Mouse (Mus musculus): ENCODE results near the gene Pcp4l1. TPM values are rescaled to one million over a fixed set of nuclear protein-coding genes. Genes with fewer than 3 reads are reported as not detected.

Gene Pcp4l1
- total RNA-seq, 2 experiments from 2014 or later = 36.1 to 133 TPM

- DNase-seq (ENCODE audit: low spot score) = peak; percentile 96
These were observed 26.4 kb upstream of the Pcp4l1 start, which contains the start of gene Tomm40l for GRCm38 (mm10) chr1:171222238-171223155. Gene Tomm40l, minus strand, starts transcription at chr1:171222514.

- no peak for DNase-seq (ENCODE audit: low spot score)
These were observed 25.5 kb upstream of the Pcp4l1 start for GRCm38 (mm10) chr1:171221281-171222193.

- DNase-seq (ENCODE audit: low spot score) = peak; percentile 88
These were observed 24.8 kb upstream of the Pcp4l1 start for GRCm38 (mm10) chr1:171220871-171221270.

DNA sequence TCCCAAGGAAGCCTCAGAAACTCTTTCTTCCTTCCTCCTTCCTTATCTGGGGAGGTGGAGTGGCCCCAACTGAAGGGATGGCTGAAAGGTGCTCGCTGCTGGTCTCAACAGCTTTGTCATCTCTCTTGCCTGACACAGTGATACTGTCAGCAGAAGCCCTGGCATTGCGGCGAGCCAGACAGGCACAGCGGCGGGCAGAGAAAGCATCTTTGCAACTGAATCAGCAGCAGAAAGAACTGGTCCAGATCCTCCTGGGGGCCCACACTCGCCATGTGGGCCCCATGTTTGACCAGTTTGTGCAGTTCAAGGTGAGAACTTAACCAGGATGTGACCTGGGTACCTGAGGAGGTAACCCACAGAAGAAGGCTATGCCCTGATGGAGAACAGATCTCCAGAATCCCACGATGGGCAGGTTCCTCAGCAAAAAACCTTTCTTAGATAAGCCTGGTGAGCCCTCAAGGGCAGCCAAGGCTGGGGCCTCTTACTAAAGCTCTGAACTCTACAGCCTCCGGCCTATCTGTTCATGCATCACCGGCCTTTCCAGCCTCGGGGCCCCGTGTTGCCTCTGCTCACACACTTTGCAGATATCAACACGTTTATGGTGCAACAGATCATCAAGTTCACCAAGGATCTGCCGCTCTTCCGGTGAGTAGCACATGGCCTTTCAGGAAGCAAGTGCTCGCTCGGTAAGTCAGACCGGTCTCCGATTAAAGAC, 20.3 kb upstream of the Pcp4l1 start:
- no peak for DNase-seq (ENCODE audit: low spot score)

GRCm38 (mm10) chr1:171213801-171214496, 17.9 kb upstream of the Pcp4l1 start, which contains the start of gene Nr1i3:
Gene Nr1i3, plus strand, starts transcription at chr1:171213970.
- DNase-seq (ENCODE audit: low spot score) = no peak

DNA sequence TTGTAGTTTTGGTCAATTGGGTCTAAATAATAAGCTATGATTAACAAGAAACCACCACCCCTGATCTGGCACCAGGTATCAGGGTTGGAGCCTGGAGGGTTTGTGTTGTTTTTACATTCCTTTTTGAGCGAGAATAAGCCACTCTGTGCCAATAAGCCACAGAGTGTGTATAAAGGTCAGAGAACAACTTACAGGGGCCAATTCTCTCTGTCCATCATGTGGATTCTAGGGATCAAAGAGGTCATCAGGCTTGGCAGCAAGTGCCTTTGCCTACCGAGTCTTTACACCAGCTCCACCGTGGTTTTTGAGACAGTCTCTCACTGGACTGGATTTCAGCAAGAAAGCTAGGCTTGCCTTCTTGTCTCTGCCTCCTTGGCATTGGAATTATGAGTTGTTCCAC, 16.8 kb upstream of the Pcp4l1 start:
- DNase-seq (ENCODE audit: low spot score) = no peak

DNA sequence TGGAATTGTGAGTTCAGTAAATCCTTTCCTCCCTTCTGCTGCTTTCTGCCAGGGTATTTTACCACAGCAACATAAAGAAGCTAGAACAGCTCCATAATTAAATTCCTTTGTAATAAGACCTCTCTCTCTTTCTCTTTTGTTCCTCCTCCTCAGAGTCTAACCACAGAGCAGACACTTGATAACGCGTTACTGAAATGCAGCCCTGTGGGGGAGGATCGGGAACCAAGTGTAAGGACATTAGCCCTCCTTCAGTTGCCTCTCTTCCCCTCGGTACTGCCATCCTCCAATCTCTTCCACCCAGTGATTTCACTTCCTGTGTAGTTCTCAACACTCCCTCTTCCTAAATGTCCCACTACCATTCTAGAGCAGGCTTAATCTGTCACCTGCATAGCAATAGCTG, 13.3 kb upstream of the Pcp4l1 start:
- no peak for DNase-seq (ENCODE audit: low spot score)

DNA sequence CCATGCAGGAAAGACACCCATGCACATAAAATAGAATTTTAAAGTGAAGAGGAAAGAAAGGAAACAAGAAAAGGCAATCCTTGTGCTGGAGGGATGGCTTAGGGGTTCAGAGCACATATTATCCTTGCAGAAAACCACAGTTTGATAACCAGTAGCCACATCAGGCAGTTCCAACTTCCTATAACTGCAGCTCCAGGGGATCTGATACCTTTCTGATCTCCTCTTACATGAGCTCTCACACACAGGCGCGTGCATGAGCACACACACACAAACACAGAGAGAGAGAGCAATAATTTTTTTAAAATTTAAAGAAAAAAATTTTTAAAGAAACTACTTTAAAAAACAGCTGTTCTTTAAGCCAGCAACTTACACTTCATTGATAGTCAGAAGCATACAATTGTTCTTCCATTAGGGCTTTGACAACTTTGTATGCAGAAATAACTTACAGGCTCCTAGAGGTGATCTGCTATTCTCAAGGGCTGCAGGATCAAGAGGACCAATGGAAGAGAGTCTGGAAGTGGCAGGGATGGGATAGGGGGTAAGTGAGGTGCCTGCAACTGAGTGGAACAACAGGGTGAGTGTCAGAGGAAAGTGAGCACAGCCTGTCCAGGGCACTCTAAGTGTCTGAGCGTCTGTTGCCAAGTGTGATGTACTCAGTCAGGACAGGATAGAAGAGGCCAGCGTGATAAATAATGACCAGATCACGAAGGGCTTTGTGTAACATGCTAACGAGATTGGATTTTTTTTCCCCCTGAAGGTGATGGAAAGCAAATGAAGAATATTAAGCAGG, 9.8 kb upstream of the Pcp4l1 start:
- DNase-seq (ENCODE audit: low spot score) = no peak

DNA sequence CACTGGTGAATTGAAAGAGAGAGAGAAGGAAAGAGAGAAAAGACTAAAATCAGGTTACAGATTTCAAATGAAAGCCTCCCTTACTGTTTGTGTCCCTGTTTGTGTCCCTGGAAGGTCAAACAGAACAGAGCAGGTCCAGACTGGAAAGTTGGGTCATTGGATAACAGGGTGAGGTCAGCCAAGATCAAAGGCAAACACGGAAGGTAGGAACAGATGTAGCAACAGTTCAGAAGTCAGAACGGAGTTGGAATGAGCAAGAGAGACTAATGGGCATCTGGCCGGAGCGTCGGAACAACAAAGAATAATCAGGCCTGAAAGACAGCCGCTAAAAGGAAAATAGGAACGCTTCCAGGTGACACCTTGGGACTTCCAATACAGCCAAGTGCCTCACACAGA, 8.2 kb upstream of the Pcp4l1 start:
- no peak for DNase-seq (ENCODE audit: low spot score)

DNA sequence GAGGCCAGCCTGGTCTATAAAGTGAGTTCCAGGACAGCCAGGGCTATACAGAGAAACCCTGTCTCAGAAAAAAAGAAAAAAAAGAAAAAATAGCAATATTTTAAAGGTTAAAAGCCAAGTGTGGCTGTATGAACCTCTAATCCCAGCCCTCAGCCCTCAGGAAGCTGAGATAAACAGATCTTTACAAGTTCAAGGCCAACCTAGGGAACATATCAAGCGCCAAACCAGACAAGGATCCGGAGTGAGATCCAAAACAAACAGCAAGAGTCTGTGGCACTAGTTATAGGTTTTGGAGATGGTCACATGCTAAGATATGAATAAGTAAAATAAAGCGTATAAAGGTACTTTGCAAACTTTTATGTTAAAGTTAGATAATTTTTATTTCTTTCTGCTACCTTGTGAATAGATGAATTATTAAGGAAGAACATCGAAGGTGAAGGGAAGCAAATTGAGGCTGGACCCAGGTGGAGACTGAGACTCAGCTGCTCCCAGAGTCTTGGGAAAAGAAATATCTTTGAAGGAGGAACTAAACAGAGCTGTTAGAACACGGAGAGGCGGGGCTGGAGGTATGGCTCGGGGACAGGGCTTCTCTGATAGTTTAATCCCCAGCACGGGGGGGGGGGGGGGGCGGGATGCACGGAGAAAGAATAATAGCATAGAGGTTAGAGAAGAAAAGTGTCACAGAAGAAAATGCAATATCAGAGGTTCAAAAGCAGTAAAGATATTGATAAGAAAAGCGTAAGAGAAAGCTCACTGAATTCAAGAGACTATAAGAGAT, 7.6 kb upstream of the Pcp4l1 start:
- DNase-seq (ENCODE audit: low spot score) = no peak

GRCm38 (mm10) chr1:171200769-171201168, 4.7 kb upstream of the Pcp4l1 start:
- DNase-seq (ENCODE audit: low spot score) = no peak

DNA sequence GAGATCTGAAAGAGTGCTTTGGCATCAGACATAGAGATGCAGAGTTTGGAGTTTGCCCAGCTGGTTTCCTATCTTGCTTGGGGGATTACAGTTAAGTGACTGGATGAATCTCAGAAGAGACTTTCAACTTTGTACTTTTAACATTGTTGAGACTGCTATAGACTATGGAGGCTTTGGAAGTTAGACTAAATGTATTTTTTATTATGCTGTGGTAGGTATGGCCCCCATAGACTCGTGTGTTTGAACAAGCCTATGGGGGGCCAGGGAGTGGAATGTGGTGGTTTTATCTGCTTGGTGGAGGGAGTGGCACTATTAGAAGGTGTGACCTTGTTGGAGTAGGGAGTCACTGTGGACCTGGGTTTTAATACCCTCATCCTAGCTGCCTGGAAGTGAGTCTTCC, 3.5 kb upstream of the Pcp4l1 start:
- DNase-seq (ENCODE audit: low spot score) = no peak

DNA sequence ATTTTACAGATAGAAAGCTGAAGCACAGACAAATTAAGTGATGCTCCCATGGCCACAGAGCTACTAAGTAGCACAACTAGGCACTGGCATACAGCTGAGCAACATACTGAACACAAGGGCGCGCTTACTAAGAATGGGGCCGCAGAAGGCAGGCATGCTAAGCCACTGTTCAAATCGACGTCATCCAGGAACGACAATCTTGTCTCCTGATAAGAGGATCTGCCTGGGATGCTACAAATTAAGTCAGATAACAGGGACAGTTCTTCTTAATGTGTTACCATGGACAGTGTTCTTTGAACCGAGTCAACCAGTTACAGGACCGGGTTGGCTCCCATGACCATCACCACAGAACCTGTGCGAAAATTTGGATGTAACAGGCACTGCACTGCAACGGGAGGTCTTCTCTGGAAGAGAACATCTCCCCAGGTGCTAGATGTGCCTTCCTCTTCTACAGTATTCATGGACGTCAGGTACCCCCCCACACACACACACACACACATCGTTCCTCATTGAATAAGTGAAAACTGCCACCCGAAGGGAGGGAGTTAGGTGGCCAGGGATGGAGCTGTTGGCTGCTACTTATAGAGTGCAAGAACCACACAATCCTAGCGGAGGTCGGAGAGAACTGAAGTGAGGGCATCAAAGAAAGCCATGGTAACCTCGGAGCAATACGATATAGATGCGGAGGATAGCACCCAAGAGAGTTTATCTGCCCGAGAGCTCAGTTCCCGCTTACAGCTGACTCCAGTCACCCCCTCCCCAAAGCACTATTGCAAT, 834 bp downstream of the Pcp4l1 start:
- no peak for DNase-seq (ENCODE audit: low spot score)

- DNase-seq (ENCODE audit: low spot score) = no peak
These were observed 1.9 kb downstream of the Pcp4l1 start for GRCm38 (mm10) chr1:171193911-171194830.

- DNase-seq (ENCODE audit: low spot score) = no peak
These were observed 2.8 kb downstream of the Pcp4l1 start for GRCm38 (mm10) chr1:171193093-171193840.

- DNase-seq (ENCODE audit: low spot score) = no peak
These were observed 3.8 kb downstream of the Pcp4l1 start for GRCm38 (mm10) chr1:171192283-171192682.

GRCm38 (mm10) chr1:171190832-171191231, 5.2 kb downstream of the Pcp4l1 start:
- no peak for DNase-seq (ENCODE audit: low spot score)
